Mouse (Mus musculus) urinary bladder, adult 18-20 months (tissue): ENCODE data around the gene Mlc1.

Experiments used
- DNase-seq, 2 experiments: peaks; one replicate each; pipeline ENCODE4 v3.0.0; 2022; ENCODE audit warnings: low spot score in 2 of 2, mixed read lengths in 2 of 2

The Mlc1 gene

DNA sequence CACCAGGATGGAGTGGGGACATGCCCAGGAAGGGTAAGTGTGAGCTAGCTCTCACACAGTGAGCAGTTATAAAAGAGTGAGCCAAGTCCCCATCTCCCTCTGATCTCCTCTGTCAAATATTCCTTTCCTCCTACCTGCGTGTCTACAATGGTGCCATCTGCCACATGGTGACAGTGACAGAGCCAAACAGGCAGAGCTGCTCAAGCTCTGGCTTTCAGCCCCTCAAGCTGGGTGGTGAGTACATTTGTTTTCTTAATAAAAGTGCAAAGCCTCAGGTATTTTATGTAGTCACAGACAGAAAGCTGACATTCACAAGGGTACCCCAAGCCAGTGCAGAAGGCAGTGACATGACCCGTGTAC, 41.5 kb downstream of the Mlc1 start:
- DNase-seq: no peak

DNA sequence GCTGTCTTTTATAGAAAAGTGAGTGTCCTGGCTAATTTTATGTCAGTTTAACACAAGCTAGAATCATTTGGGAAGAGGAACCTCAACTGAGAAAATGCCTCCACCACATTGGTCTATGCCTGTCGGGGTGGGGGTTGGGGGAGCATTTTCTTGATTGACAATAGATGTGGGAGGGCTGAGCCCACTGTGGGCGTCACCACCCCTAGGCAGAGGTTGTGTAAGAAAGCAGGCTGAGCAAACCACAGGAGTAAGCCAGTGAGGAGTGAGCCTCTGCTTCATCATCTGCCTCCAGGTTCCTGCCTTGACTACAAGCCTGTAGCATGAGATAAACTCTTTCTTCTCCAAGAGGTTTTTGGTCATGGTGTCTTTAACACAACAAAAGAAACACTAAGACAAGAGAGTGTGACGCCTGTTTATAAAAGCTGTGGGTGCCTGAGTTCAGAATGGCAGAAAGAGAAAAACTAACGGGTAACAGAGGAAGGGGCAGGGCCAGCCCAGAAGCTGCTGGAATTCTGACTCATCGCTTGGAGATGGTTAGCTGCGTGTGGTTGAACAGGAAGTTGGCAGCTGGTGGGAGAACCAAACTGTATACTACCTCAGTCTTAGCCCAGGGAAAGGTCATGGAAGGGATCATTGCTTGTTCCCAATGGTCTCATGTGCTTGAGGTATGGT, 42.1 kb downstream of the Mlc1 start:
- DNase-seq: no peak

DNA sequence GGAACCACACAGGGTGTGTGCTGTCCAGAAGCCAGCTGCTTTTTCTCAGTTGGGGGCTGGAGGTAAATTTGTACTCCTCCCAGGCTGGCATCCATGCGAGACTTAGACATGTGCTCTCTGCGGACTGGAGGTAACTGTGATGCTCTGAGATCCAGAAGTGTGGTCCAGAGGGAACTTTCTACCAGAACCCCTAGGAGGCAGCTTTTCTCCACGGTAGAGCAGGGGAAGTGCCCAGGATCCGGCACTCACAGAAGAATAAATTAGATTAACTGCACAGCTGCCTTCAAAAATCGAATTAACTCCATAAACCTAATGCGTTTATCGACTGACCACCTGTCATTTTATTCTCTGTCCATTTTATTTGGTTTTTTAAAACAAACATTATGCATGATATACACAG, 44.7 kb downstream of the Mlc1 start:
- DNase-seq: no peak

DNA sequence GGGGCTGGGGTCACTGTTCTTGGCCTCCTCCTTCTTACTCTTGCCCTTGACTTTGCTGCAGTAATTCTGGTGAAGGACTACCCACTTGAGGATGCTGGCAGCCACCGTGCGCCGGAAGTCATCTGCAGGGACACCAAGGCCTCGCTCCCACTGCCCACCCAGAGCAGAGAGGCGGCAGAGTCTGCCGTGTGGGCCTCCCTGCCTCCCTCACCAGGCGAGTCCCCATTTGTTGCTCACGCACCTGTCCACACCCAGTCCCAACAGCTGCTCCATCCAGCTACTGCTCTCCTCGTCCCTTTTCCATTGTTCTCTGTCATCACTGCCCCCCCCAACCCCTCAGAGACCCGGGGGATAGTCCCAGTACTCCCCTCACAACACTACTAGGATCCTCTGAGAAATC, 46.1 kb downstream of the Mlc1 start:
- DNase-seq: no peak

DNA sequence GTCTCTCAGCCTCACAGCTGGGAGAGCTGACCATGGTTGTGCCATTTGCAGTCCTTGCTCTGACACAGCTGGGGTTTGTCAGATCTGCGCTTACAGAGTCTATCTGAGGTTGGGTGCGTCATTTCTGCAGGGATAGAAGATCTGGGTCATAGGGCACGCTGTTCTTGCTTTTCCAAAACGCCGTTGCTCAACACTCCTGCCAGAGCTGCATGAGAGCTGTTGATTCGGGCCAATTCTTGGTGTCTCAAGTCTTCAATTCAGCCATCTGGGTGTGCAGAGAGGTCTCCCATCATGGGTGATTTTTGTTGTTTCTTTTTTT, 56.9 kb downstream of the Mlc1 start:
- peak in 1 of 2 experiments; percentile 49 for DNase-seq

DNA sequence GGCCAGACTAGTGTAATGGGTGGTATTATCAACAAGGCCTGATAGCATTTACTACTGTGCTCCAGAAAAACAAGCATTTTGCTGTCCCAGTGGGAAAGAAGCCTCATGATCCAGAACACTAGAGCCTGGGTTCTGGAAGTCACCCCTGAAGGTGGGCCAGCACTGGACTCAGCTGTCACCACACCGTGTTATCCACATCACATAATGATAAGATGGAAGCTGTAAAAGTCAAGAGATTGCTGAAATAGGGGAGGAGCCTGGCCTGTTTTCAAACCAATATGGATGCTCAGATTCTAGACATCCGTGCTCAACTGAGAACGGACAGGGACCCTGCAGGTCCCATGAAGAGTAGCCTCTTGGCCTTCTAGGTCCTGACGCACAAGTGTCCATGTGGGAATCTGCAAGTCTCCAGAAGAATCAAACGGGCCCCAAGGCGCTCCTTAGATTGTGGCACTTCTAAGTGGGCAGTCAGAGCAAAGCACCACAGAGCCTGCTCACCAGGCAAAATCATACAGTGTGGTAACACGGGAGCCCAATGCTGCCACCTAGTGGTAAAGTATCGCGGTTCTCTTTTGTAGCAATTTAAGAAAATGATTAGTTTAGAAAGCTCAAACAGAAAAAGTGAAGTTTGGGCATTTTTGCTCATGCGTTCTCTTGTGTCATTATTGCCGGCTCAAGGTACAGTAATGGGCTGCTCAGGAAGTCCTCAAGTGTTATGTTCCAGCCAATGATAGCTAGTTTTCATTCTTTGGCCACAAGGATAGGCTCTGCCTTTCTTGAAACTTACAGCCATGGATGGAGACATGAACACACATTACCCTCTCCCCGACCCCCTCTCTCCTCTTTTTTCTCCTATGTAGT, 57.4 kb downstream of the Mlc1 start:
- peak; percentile 44 to 50 for DNase-seq

DNA sequence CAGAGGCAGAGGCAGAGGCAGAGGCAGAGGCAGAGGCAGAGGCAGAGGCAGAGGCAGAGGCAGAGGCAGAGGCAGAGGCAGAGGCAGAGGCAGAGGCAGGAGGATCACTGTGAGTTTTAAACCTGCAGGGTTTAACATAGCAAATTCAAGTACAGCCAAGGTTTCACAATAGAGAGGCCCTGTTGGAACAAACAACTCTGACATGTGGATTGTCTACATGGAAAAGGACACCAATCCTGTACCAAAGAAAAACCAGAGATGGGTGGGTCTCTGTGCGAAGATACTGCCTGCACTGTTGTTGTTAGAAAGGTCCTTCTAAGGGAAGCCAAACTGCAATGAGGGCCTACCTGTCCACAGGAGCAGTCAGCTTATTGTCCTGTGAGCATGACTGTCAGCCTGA, 58.7 kb downstream of the Mlc1 start:
- no peak for DNase-seq

DNA sequence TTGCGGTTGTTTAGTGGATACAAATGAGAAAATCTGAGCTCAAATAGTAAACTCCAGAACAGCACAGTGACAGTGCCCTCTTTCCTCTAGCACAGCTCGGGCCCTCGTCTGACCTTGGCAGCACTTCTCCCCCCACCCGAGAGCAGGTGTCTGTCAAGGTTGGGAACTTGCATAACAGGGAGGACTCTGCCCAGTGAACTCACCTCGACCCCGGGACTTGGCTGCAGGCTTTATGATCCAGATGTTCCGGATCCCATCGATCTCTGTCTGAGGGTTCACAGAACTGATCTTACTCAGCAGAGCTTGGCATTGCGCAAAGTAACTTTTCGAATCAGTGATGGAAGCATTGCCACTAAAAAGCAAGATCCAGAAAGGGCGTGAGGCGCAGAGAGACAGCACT, 59.5 kb downstream of the Mlc1 start:
- DNase-seq: peak in 1 of 2 experiments; percentile 25

DNA sequence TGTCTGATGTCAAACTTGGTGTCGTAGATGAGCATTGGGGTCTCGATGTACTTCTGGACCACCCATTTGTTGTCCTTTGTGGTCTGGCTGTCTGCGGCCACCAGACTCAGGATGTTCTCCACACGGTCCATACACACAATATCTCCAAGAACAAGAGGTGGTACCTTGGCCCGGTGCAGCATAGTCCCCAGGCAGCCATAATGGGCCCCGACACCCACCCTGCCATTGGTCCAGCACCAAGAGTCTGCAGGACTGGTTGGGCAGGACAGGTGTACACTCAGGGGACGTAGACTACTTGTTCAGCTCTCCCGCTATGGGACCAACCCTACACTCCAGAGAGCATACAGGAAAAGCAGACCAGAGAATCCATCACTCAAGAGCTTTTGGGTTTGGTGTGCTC, 61.7 kb downstream of the Mlc1 start:
- no peak for DNase-seq

DNA sequence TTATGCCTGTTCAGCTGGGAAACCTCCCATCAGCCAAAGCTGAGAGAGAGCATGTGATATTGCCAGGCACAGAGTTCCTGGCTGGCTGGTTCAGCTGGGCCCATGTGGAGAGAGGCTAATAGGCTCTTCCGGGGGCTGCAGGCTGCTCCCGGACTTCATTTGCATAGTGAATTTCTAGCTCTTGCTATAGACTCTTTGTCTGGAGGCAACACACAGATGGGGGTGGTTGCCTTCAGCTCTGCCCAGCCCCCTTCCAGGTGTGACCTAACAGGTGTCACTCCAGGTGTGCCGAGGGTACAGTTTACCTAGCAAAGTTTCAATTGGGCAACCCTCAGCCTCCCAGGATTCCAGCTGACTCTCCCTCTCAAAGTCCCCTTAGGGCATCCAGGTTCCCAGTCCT, 62.4 kb downstream of the Mlc1 start:
- no peak for DNase-seq

DNA sequence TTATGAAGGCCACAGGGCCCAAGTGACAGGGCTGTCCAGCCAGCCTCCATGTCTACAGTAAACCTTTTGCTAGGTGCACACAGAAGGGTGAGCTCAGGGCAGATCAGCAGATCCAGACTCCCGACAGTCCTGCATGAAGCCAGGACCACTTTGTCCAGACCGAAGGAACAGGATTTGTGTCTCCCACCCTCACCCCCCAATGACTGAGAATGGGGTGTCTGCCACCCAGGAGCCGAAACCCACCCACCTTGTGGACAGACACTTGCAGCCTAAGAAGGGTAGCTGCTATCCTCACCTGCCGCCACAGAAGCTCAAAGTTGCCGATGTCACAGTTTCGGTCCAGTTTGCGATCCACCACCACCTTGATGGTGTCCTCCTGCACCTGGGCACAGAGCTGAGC, 63.8 kb downstream of the Mlc1 start:
- no peak for DNase-seq

DNA sequence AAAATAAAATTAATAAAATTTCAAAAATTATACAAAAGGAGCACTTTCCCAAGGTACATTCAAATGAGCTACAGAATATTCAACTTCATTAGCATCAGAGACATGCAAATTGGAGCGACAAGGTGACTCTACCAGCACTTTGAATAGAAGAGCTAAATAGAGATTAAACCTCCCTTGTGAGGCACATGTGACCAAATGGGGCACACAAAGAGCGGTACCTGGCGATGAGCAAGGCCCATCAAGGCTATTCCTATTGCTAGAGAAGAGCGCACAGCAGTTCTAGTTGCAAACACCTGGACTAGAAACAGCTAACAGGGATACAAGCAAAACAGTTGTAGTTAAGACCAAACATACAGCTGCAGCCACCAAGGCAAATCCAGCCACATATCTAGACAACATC, 72.5 kb downstream of the Mlc1 start:
- DNase-seq: no peak
